Mouse (Mus musculus): ENCODE measurements around the gene Bcl11b. TPM values are rescaled to one million over a fixed set of nuclear protein-coding genes. Genes with fewer than 3 reads are reported as not detected.

The Bcl11b gene
- total and polyA plus RNA-seq, 3 experiments = 0.77 to 1.3 (median 1.1) TPM

GRCm38 (mm10) chr12:108005816-108006626 lies 2.6 kb upstream of the Bcl11b start:
- H3K27me3 ChIP-seq (ENCODE audit: control insufficient read depth, insufficient read depth, low read length) = peaks cover 18% of the 10 kb centered on the region
- intact Hi-C loops (cut with DNase I) = no loop called here
- H3K4me3 ChIP-seq = no peak overlapping the region
- peak; percentile 43 to 59 for DNase-seq
- no peaks in the 10 kb centered on the region for H3K79me2 ChIP-seq (replicated peaks; ENCODE audit: control insufficient read depth, insufficient read depth, low read length)
- H3K27ac ChIP-seq = no peak overlapping the region
- TF ChIP-seq CTCF (IDR thresholded peaks at IDR 0.05) = peak; percentile 59
- no peak for TF ChIP-seq EP300 (IDR thresholded peaks at IDR 0.05; ENCODE audit: insufficient read depth, low read depth, low read length)
- H3K9ac ChIP-seq (ENCODE audit: low read depth, low read length) = no peak overlapping the region
- H3K36me3 ChIP-seq (ENCODE audit: control insufficient read depth, insufficient read depth, low read length) = no peaks in the 10 kb centered on the region
- WGBS = 4% methylated on average over 55 of the region's 56 CpGs
- H3K4me1 ChIP-seq (ENCODE audit: control insufficient read depth, insufficient read depth, low read length) = no peaks in the 10 kb centered on the region

GRCm38 (mm10) chr12:108005488-108005800 lies 2.0 kb upstream of the Bcl11b start:
- Histone ChIP-seq H3K4me1 (ENCODE audit: control insufficient read depth, insufficient read depth, low read length) (no peaks in the 10 kb centered on the region), H3K36me3 (ENCODE audit: control insufficient read depth, insufficient read depth, low read length) (no peaks in the 10 kb centered on the region), H3K9ac (ENCODE audit: low read depth, low read length) (no peak overlapping the region), H3K79me2 (replicated peaks; ENCODE audit: control insufficient read depth, insufficient read depth, low read length) (no peaks in the 10 kb centered on the region), H3K27me3 (ENCODE audit: control insufficient read depth, insufficient read depth, low read length) (peaks cover 18% of the 10 kb centered on the region), H3K4me3 (no peak overlapping the region), H3K27ac (no peak overlapping the region)
- TF ChIP-seq CTCF (IDR thresholded peaks at IDR 0.05) = no peak
- TF ChIP-seq EP300 (IDR thresholded peaks at IDR 0.05; ENCODE audit: insufficient read depth, low read depth, low read length) = no peak
- no peak for TF ChIP-seq POLR2A (IDR thresholded peaks at IDR 0.05; ENCODE audit: insufficient read depth, low read depth, low read length)
- DNase-seq = no peak
- intact Hi-C loops (cut with DNase I) = no loop called here
- WGBS = 14% methylated on average over 14 of the region's 14 CpGs

GRCm38 (mm10) chr12:108004701-108005487 lies 1.5 kb upstream of the Bcl11b start:
- H3K4me3 ChIP-seq = no peak overlapping the region
- peaks cover 18% of the 10 kb centered on the region for H3K27me3 ChIP-seq (ENCODE audit: control insufficient read depth, insufficient read depth, low read length)
- TF ChIP-seq CTCF (IDR thresholded peaks at IDR 0.05) (no peak), POLR2A (IDR thresholded peaks at IDR 0.05; ENCODE audit: insufficient read depth, low read depth, low read length) (no peak), EP300 (IDR thresholded peaks at IDR 0.05; ENCODE audit: insufficient read depth, low read depth, low read length) (no peak)
- 3% methylated on average over 43 of the region's 43 CpGs for WGBS
- intact Hi-C loops (cut with DNase I) = no loop called here
- no peaks in the 10 kb centered on the region for H3K36me3 ChIP-seq (ENCODE audit: control insufficient read depth, insufficient read depth, low read length)
- H3K27ac ChIP-seq = no peak overlapping the region
- H3K79me2 ChIP-seq (replicated peaks; ENCODE audit: control insufficient read depth, insufficient read depth, low read length) = no peaks in the 10 kb centered on the region
- no peaks in the 10 kb centered on the region for H3K4me1 ChIP-seq (ENCODE audit: control insufficient read depth, insufficient read depth, low read length)
- DNase-seq = no peak
- no peak overlapping the region for H3K9ac ChIP-seq (ENCODE audit: low read depth, low read length)

- Histone ChIP-seq H3K9ac (ENCODE audit: low read depth, low read length) (no peak overlapping the region), H3K4me3 (peak overlapping the region; percentile 39), H3K79me2 (replicated peaks; ENCODE audit: control insufficient read depth, insufficient read depth, low read length) (no peaks in the 10 kb centered on the region), H3K4me1 (ENCODE audit: control insufficient read depth, insufficient read depth, low read length) (no peaks in the 10 kb centered on the region), H3K27me3 (ENCODE audit: control insufficient read depth, insufficient read depth, low read length) (peaks cover 18% of the 10 kb centered on the region), H3K27ac (no peak overlapping the region), H3K36me3 (ENCODE audit: control insufficient read depth, insufficient read depth, low read length) (no peaks in the 10 kb centered on the region)
- WGBS = 2% methylated on average over 35 of the region's 35 CpGs
- TF ChIP-seq EP300 (IDR thresholded peaks at IDR 0.05; ENCODE audit: insufficient read depth, low read depth, low read length) = no peak
- TF ChIP-seq CTCF (IDR thresholded peaks at IDR 0.05) = peak; percentile 55
- peak in 1 of 2 experiments; percentile 46 for DNase-seq
- intact Hi-C loops (cut with DNase I) = no loop called here
Measured at GRCm38 (mm10) chr12:108003928-108004327, 526 bp upstream of the Bcl11b start.

GRCm38 (mm10) chr12:108002436-108003189 lies 789 bp downstream of the Bcl11b start:
- no peaks in the 10 kb centered on the region for H3K79me2 ChIP-seq (replicated peaks; ENCODE audit: control insufficient read depth, insufficient read depth, low read length)
- no peaks in the 10 kb centered on the region for H3K36me3 ChIP-seq (ENCODE audit: control insufficient read depth, insufficient read depth, low read length)
- peaks cover 18% of the 10 kb centered on the region for H3K27me3 ChIP-seq (ENCODE audit: control insufficient read depth, insufficient read depth, low read length)
- TF ChIP-seq EP300 (IDR thresholded peaks at IDR 0.05; ENCODE audit: insufficient read depth, low read depth, low read length) (no peak), CTCF (IDR thresholded peaks at IDR 0.05) (no peak), POLR2A (IDR thresholded peaks at IDR 0.05; ENCODE audit: insufficient read depth, low read depth, low read length) (no peak)
- H3K27ac ChIP-seq = no peak overlapping the region
- peak overlapping the region; percentile 39 for H3K4me3 ChIP-seq
- WGBS = under 1% methylated on average over 56 of the region's 78 CpGs
- no peaks in the 10 kb centered on the region for H3K4me1 ChIP-seq (ENCODE audit: control insufficient read depth, insufficient read depth, low read length)
- no peak for DNase-seq
- intact Hi-C loops (cut with DNase I) = no loop called here
- H3K9ac ChIP-seq (ENCODE audit: low read depth, low read length) = no peak overlapping the region
